Mouse (Mus musculus) lung, postnatal 10 days (tissue): ENCODE results near the gene Zmat3.

Experiments used
- DNase-seq: peaks from one replicate; pipeline ENCODE4 v3.0.0; 2021

The Zmat3 gene

GRCm38 (mm10) chr3:32367516-32367915 lies 1.7 kb upstream of the Zmat3 start:
- no peak for DNase-seq

- no peak for DNase-seq
Measured at GRCm38 (mm10) chr3:32366246-32366734, 476 bp upstream of the Zmat3 start.

DNA sequence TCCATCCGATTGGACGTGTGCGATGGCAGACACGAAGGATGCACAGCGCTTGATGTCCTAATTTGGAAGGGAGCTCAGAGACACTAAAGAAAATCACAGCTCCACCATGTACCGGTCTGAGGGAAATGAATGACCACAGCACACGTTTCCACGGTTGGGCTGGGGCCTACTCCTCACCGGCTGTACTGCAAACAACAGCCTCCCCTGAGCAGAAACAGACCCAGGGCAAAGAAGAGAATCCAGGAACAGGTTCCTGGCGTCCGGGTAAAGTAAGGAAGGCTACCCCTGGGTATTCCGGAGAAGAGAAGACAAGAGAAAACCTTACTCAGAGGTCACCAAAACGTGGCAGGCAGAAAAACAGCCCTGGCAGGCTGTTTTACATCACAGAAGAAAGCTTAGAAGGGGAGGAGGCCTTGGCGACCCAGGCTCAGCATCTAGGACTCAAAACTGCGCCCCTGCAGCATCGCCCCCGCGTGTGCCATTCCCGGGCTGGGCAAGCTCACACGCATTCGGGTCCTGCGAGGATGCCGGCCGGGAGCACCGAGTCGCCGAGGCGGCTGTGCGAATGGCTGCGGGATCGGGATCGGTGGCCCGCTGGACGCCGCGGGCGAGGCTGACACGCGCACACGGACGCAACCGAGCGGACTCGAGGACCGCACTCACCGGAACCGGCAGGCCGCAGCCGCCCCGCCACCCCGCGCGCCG lies 821 bp downstream of the Zmat3 start:
- no peak for DNase-seq

- DNase-seq = no peak
Measured at GRCm38 (mm10) chr3:32364195-32364594, 1.6 kb downstream of the Zmat3 start.

DNA sequence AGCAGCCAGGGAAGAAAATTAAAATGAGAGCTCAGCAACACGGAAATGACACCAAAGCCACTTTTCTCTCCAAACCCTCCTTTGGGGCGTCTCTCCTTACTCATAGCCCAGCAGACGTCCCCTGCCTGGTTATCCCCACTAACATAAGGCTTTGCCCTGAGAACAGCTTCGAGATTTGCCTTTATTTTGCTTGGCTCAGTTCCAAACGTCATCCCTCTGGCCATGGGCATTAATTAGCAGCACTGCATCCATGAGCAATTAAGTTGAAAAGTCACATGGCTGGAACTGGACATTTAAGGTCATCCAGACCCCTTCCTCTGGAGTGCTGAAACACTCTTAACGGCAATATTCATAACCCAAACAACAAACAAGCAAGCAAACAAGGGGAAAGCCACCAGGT lies 4.6 kb downstream of the Zmat3 start:
- no peak for DNase-seq

- DNase-seq = peak; percentile 58
Measured at GRCm38 (mm10) chr3:32347881-32348280, 17.9 kb downstream of the Zmat3 start.

- DNase-seq = no peak
Measured at GRCm38 (mm10) chr3:32345249-32345648, 20.6 kb downstream of the Zmat3 start.

GRCm38 (mm10) chr3:32344825-32345224 lies 21.0 kb downstream of the Zmat3 start:
- DNase-seq = no peak

- no peak for DNase-seq
Measured at GRCm38 (mm10) chr3:32343371-32343770, 22.4 kb downstream of the Zmat3 start.

GRCm38 (mm10) chr3:32341434-32341833 lies 24.4 kb downstream of the Zmat3 start:
- DNase-seq = no peak

DNA sequence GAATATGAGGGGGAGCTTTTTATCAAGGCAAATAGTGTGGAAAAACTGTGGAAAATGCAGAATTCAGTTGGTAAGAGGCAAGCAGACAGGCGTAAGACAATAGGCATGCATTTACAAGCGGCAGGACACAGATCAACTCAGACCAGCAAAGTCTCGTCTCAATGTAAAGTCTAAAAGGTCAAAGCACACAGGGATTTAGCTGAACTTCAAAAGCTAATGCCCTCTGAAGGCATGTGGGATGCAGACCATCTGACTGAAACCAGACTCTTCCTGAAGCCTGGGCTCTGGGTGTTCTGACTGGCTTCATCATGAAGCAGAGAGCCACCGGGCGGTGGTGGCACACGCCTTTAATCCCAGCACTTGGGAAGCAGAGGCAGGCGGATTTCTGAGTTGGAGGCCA lies 27.6 kb downstream of the Zmat3 start:
- no peak for DNase-seq

DNA sequence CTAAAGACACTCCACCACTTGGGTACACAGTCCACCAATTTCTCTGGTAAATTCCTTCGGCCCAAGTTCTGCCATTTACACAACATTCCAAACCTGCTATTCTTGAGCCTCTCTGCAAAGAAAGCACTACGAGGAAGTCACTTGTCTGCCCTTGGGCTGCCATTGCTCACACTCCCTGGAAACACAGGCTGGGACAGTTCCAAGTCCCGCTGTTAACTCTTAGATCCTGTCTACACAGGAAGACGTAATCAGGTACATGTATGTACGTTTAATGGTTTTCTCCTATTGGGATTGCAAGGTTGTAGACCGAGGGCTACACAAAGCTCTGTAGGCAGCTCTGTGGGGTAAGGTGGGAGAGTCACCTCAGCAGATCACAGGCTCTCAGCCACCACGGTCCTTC lies 28.0 kb downstream of the Zmat3 start:
- DNase-seq = no peak

GRCm38 (mm10) chr3:32334901-32335300 lies 30.9 kb downstream of the Zmat3 start:
- DNase-seq = peak; percentile 86

DNA sequence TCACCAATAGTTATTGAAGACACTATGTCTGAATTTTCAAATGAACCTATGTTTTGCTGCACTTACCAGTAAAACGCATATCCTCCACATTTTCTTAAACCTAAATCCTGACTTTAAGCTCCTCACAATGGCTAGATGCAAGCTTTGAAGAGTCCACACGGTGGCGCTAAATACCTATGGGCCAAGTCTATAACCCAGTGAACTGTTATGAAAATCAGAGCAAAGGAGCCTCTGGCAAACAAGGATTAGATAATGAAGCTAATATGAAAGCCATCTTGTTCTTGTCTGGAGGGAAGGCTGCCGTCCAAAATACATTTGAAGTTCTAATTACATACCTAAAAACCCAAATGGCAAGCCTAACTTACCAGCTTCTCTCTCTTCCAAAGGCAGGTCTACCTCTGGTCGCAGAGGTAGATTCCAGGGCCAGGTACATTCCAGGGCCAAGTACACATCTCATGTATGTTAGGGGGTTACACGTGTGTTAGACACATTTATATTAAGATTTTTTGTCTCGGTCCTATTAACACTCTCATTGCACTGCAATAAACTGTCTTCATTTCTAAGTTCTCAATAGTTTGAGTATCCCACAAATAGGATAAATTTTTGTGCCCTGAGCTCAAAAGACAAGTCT lies 32.2 kb downstream of the Zmat3 start:
- peak; percentile 86 for DNase-seq

DNA sequence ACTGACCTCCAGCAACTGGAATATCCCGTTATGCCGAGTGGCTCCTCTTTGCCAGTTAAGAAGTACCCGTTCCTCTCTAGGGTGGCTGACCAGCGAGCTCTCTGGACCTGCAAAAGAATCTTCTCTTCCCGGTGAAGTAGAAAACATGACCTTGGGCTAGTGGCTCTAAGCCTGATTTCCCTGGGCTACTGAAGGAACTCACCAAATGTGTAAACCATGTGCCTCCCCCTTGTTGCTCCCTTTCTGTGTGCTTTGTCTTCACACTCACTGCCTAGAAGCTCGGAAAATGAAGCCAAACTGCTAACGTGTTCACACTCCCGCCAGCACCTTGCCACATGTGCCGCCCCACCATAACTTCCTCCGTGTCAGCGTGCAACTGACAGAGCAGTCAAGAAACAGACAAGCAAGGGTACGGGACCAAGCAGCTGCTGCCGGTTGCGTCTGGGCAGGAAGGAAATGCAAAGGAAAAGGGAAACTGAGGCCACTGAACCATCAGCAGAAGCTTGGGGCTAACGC lies 47.9 kb downstream of the Zmat3 start:
- DNase-seq = no peak

- peak; percentile 49 for DNase-seq
Measured at GRCm38 (mm10) chr3:32317165-32317900, 48.5 kb downstream of the Zmat3 start.

GRCm38 (mm10) chr3:32314746-32315145 lies 51.1 kb downstream of the Zmat3 start:
- DNase-seq = no peak

GRCm38 (mm10) chr3:32304171-32304570 lies 61.6 kb downstream of the Zmat3 start:
- DNase-seq = no peak

GRCm38 (mm10) chr3:32292001-32292400 lies 73.8 kb downstream of the Zmat3 start:
- DNase-seq = no peak
